Mouse (Mus musculus): ENCODE data around the gene Kif13a.

Gene Kif13a

DNA sequence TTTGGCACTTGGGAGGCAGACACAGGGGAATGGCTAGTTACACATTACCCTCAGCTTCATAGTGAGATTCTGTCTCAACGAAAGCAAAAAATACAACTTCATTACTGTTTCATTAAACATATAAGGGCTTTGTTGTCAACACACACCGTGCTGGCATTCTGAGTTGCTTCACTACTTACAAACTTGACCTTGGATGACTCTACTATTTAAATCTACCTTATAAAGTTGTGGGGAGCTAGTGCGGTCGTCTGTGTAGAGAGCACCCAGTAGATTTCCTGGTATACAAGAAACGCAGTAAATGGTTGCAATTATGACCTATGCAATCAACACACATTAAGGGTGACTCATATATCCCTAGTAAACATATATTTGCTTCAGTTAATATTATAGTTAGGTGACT lies 201.3 kb downstream of the Kif13a start:
- in situ Hi-C loops (cut with MboI) = no loop called here

DNA sequence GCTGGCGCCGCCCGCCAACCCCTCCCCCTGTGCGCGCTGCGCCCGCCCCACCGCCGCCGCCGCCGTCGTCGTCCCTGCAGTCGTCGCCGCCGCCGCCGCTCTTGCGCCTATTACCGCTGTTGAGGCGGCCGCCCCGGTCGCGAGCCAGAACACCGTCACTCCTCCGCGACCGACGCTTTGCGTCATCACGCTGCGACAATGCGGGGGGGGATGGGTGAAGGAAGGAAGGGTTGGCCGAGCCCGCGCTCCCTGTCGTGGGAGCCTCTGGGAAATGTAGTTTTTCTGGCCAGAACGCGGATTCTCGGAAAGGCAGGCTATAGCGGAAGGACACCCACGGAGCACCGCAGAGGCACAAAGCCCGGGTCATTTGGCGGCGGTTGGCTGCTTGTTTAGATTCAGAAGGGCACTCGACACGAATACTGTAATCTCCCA lies 201.8 kb downstream of the Kif13a start, which contains the start of gene Nup153:
TSS of gene Nup153 (minus strand) at position 104 of the 432 bp plus-strand sequence.
- in situ Hi-C loops (cut with MboI) = no loop called here

DNA sequence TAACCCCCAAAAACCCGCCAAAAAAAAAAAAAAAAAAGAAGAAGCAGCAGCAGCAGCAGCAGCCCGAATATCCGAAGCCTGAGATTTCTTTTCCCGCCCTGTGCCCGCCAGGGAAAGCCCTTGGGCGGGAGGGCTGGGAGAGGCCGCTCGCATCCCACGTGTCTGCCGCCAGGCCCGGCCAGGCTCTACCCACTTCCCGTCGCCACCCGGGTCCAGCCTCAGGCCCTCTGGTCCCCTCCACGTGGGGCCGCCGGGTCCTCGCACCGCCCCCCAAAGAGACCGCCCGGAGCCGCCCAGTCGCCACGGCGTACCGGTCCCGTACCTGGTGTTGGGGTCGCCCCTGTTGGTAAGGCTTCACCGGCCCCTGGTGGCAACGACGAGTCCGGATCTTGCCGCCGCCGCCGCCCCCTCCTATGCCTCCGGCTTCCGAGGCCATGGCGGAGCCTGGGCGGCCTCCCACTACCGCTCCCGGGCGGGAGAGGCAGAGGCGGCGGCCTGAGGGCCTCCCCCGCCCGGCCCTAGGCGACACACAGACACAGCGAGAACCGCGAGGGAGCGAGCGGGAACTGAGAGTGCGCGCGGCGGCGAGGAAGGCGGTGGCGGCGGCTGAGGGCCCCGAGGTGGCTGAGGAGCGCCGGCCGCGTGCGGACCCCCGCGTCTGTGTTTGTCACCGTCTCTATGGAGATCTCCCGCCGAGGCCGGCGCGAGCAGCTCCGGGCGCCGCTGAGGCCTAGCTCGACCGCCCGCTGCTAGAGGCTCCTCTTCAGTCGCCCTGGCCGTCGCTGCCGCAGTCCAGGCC lies 202.4 kb downstream of the Kif13a start:
- in situ Hi-C loops (cut with MboI) = no loop called here

DNA sequence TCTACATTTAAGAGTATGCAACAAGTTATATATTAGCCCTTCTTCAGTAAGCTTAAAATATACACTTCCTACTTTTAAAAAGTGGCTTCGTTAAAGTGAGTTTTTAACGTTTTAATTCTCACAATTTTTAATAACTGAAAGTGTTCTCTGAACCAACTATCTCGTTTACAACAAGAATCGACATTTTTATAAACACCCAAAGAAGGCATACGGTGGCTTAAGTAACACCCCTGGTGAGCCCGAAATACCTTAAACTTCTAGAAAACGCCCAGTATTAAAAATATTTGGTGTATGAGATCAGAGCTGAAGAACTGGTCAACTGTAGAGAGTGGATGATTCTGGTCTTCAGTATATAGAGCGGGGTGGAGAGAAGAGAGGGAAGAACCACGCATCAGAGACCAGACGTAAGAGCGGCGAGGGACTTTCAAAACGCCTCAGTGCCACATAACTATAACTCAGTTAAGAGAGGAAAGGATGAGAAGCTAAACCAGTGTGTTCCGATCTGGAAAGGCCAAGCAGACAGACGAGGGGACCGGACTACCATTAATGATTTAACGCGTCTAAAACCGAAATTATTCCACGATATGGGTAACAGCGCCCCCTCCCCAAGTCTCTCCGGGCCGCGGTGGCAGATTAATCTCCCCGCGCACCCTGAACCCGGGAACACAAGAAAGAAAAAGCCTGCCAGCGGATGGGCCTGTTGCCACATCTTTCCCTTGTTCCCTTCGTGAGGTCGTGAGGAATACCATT lies 203.2 kb downstream of the Kif13a start:
- in situ Hi-C loops (cut with MboI) = no loop called here

DNA sequence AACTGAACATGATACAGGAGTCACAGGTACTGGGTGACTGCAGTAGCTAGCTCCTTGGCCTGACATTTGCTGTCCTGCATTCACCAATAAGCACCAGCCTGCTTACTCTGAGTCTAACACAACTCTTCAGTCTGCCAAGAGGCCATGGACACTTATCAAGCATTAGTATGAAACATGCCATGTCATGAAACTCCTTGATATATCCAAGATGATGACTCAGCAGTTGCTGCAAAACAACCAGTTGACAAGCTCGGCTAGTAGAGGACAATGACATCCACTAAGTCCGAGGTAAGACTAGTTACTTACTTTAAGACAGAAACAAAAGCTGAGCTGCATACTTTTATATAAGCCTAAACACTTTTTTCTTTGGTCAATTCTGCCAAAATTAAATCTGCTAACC lies 204.4 kb downstream of the Kif13a start:
- in situ Hi-C loops (cut with MboI) = no loop called here

DNA sequence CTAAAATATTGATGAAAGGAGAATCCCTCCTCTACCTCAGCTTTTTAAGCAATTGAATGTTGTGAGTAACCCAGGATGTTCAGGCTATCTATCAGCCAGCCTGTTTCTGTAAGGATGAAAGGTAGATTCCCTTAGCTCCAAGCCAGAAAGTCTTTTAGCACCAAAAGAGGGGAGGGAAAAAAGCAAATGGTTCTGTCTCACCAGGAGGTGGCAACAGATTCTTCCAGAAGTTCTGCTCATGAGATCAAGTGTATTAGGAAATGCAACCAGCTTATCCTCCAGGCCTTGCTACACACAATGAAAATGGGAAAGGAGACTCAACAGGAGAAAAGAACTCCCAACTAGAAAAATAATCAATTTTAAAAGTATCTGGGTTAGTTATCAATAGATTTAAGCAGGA lies 205.3 kb downstream of the Kif13a start:
- in situ Hi-C loops (cut with MboI) = no loop called here

DNA sequence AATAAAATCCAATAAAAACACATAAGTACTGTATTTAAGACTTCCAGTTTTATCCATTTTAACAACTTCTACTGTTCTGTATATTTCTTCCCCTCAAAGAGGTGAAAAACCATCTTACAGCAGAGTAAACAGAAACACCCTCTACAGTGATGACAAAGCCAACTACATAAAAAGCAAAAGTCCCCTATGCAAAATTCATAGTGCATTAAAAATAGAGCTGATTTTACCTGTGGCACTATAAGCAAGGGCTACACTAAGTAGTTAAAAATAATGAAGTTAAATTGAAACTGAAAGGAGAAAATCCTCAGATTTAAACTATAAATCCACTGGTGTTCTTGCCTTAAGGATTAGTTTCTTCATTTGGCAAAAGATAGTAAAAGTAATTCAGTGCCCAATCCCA lies 208.7 kb downstream of the Kif13a start:
- in situ Hi-C loops (cut with MboI) = no loop called here

DNA sequence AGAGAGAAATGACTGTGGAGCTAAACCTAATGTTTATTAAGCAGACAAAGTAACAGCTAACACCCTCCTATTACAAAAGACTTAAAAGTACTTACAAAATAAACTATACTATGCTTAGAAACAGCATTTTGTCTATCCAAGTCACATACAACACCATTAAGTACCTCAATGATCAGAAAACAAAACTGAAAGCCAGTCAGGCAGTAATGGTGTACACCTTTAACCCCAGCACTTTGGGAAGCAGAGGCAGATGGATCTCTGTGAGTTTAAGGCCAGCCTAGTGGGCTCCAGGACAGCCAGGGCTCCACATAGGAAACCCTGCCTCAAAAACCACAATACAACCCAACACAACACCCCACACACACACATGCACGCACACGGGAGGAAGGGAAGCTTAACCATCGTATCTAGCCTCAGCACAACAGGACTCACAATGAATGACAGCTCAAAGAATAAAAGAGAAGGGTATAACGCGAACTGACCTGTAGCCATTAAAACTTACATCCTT lies 210.7 kb downstream of the Kif13a start:
- in situ Hi-C loops (cut with MboI) = no loop called here

DNA sequence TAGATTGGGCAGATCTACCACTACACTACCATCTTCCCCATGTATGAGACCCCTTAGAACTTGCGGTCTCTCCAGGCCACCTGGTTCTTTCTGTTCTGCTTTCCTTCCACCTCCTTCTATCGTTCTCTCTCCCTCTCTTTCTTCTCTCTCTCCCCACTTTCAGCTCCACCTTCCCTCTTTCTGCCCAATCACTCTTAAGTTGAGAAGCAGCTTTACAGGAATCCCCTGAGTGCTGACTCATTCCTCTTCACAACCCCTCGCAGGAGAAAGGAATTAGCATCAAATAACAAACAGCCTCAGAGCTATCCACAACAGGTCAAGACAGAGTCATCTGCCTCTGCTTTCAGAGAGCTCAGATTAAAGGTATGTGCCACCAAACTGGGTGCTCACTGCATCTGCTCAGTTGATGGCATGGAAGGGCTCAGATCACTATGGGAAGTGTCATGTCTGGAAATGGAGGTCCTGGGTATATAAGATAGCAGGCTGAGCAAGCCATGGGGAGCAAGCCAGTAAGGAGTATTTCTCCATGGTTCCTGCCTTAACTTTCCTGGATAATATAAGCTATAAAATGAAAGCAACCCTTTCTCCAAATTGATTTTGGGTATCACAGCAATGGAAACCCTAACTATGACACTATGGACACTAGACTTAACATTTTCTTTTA lies 213.6 kb downstream of the Kif13a start:
- in situ Hi-C loops (cut with MboI) = no loop called here

DNA sequence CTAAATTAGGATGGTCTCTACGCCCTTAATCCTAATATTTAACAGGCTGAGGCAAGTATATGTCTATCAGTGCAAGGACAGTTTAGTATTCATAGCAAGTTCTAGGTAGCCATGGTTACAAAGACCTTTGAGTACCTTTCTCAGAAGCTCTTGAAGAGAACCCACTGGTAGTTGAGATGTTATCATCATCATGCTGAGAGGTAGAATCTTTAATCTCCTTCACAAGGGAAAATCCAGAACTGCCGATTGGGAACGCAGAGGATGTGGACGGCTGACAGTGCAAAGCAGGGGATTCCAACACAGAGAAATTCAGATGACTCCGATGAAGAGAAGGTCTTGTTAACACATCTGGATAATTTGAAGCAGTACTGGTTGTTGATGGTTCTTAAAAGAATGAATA lies 216.2 kb downstream of the Kif13a start:
- in situ Hi-C loops (cut with MboI) = no loop called here

DNA sequence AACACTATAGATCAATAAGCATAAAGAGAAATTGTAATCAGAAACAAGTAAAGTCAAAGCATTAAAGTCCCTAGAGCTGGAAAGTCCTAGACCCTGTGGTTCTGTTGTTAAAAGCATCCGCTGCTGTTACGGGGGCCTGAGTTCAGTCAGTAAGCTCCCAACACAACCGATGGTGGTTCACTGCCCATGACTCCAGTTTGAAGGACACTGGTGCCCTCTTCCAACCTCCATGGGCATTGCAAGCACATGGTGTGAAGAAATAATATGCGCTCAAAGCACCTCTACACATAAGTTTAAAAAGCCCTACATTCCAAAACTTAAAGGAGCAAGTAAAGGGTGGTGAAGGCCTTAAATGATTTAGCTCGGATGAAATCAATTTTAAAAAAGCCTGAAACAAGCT lies 226.5 kb downstream of the Kif13a start:
- in situ Hi-C loops (cut with MboI) = no loop called here

DNA sequence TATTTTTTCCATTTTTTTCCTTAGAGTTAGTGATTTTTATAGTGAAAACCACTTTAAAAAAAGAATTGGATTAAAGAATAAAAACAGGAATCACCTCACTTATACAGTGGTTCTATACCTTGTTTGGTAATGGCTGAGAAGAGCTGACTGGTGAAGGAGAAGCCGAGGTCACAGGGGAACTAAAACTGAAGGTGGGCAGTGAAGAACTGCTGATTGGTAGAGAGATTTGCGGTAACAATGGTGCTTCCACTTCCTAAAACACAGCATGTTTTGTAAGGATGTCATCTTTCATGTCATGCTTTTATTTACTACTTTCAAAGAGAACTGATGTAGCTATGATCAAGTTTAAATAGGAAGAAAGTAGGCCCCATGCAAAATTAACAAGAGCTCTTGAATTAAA lies 228.2 kb downstream of the Kif13a start:
- in situ Hi-C loops (cut with MboI) = no loop called here

DNA sequence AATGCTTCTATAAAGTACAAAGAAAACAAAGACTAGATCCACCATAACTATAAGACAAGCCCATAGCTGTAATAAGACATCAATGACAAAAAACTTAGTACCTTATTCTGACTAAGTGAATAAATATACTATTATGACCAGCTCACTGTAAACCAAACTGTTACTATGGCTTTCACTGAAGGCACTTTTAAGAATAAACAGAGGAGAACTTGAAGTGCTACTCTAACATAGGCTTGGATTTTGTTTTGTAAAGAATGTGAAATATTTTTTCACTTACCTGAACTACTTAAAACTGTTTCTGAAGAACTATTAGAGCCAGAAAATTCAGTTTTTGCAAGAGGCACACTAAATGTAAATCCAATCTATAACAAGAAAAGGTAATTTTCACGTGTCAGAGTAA lies 230.3 kb downstream of the Kif13a start:
- in situ Hi-C loops (cut with MboI) = no loop called here

Data from mature B cell (primary cell).